Mouse (Mus musculus) fibroblast of lung, adult 2 months (primary cell): ENCODE data around the gene Crebl2.

ENCODE experiments used
- DNase-seq: peaks from one replicate; pipeline ENCODE4 v3.0.0-alpha.2; 2011; ENCODE audit warnings: low read depth

The Crebl2 gene

DNA sequence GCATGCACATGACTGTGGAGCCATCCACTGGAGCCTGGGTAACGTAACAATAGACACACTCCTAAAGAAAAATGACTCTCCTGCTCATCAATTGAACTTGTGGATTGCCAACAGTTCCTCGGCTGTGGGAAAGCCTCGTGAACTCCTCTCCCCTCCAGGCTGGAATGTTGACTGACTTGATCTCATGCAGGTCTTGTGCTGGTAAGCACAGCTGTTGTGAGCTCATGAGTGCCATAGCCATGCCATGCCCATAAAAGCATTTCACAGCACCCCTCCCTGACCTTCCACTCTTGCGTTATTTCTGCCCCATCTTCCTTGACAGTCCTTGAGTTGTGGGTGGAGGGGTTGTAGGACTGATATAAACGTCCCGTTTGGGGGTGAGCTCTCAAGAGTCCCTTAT, 9.5 kb upstream of the Crebl2 start:
- no peak for DNase-seq

- DNase-seq, result no peak
Observed at GRCm38 (mm10) chr6:134822844-134823243, 7.1 kb upstream of the Crebl2 start.

GRCm38 (mm10) chr6:134830776-134831175, 822 bp downstream of the Crebl2 start:
- DNase-seq, result no peak

- no peak for DNase-seq
Observed at GRCm38 (mm10) chr6:134834585-134835251, 4.8 kb downstream of the Crebl2 start.

- no peak for DNase-seq
Observed at GRCm38 (mm10) chr6:134838111-134838510, 8.2 kb downstream of the Crebl2 start.

DNA sequence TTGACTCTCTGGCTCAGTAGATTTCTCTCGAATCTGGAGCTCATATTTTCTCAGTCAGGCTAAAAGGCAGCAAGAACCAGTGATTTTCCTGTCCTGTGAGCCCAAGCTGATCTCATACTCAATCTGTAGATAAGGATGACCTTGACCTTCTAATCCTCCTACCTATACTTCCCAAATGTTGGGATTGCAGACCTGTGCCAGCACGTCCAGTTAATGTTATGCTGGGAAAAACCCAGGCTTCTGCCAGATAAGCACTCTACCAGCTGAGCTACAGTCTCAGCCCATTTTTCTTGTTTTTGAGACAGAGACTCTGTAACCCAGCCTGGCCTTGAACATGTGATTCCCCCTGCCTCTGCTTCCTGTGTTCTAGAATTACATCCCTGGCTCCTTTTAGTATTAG, 10.4 kb downstream of the Crebl2 start:
- no peak for DNase-seq

- DNase-seq, result no peak
Observed at GRCm38 (mm10) chr6:134845726-134846125, 15.8 kb downstream of the Crebl2 start.

- no peak for DNase-seq
Observed at GRCm38 (mm10) chr6:134846308-134846707, 16.4 kb downstream of the Crebl2 start.

- no peak for DNase-seq
Observed at GRCm38 (mm10) chr6:134847550-134847949, 17.6 kb downstream of the Crebl2 start.

DNA sequence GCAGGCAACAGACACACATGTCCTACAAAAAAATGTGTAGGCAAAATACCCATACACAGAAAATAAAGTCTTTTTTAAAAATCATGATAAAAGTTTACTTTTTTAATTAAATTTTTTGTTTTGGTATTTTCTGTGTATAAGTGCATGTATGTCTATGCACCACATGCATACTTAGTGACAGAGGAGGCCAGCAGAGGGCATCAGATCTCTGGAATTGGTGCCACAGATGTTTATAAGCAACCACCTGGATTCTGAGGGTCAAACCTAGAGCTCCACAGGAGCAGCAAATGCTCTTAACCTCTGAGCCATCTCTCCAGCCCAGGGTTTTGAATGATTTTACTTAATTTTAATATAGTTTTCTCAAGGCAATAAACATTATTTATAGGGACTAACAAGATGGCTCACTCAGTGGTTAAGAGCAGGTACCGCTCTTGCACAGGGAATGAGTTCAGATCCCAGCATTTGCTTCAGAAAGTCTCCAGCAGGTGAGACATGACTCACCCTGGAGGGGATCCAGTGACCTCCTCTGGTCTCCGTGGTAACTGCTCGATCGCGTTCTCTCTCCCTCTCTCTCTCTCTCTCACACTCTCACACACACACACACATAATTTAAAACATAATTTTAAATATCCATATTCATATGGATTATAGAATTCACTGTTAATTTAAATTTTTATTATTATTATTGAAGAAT, 18.4 kb downstream of the Crebl2 start:
- no peak for DNase-seq

GRCm38 (mm10) chr6:134849461-134849860, 19.5 kb downstream of the Crebl2 start:
- DNase-seq, result no peak

DNA sequence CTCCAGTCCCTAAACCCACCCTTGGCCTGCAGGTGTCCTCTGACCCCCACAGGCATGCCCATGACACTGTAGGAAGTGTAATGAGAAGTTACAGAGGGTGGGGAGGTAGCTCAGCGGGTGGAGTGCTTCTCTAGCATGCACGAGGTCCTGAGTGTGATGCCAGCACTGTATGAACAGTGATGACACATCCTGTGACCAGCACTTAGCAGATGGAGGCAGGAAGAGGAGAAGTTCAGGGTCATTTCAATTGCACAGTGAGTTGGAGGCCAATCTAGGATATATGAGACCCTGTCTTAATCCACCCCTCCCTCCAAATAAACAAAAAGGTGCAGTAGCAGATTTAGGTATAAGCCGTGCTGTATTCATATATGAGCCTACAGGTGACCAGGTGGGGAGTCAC, 20.0 kb downstream of the Crebl2 start:
- no peak for DNase-seq

DNA sequence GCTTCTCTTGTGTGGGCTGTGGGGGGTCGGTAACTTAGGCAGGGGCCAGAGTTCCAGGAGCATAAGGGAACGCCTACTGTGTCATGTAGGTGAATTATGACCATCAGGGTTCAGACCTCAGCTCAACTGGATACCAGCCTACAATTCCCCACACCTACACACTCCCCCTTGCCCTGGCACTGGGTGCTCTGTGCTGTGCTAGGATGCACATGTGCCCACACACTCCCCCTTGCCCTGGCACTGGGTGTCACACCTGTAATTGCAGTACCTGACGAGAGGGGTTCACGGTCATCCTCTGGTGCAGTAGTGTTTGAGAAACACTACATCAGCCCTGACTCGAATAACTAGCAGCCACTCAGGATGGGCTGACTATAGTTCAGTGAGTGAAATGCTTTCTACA, 24.8 kb downstream of the Crebl2 start:
- no peak for DNase-seq

GRCm38 (mm10) chr6:134855926-134856325, 26.0 kb downstream of the Crebl2 start:
- DNase-seq, result no peak

- no peak for DNase-seq
Observed at GRCm38 (mm10) chr6:134859021-134859420, 29.1 kb downstream of the Crebl2 start.

- no peak for DNase-seq
Observed at GRCm38 (mm10) chr6:134860275-134860674, 30.3 kb downstream of the Crebl2 start.

DNA sequence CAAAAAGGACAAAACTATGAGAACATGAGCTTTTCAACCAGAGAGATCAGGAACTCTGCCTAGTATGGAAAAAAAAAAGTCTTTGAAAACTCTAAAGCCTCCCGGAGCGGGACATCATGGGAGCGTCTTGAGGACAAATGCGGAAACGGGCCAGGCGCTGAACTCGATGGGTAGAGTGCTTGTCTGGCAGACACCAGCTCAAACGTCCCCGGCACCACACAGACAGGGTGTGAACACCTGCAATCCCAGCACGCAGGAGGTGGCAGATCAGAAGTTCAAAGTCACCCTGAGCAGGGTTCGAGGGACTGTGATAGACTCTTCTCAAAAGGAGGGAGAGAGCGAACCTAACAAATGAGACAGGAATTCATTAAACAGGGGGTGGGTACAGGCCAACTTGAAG, 31.4 kb downstream of the Crebl2 start:
- no peak for DNase-seq

GRCm38 (mm10) chr6:134862671-134863104, 32.7 kb downstream of the Crebl2 start:
- peak; percentile 26 for DNase-seq

DNA sequence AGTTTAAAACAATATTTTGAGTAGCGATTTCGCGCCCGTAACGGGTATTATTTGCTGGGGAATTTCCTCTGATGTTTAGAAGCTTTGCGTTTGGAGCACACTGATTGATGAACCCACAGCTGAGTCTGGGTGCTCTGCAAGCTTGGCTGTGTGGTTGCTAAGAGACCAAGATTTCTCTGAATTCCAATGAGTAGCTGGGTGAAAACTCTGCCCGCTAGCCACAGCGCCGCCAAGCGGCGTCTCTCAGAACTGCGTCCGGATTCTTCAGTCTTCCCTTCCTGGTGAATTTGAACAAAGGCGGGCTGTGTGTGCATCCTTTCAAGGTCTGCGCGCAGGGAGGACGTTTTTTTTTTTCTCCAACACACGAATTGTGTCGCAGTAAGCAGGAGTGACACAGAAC, 33.2 kb downstream of the Crebl2 start:
- peak; percentile 87 for DNase-seq

DNA sequence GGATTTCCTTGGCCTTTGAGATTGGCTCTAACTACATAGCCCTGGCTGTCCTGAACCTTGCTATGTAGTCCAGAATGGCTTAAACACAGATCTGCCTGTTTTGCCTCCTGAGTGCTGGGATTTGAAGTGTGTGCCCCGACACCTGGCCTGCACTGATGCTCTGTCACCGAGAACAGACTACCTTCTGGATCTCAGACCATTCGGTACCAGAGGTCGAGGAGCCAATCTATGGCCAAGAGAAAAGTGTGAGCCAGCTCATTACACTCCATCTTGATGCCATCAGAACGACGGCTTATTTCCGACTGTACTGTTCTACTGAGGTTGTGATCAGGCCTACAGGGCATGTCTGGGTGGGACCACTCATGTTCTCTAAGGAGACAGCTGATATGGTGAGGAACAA, 36.2 kb downstream of the Crebl2 start:
- DNase-seq, result no peak

DNA sequence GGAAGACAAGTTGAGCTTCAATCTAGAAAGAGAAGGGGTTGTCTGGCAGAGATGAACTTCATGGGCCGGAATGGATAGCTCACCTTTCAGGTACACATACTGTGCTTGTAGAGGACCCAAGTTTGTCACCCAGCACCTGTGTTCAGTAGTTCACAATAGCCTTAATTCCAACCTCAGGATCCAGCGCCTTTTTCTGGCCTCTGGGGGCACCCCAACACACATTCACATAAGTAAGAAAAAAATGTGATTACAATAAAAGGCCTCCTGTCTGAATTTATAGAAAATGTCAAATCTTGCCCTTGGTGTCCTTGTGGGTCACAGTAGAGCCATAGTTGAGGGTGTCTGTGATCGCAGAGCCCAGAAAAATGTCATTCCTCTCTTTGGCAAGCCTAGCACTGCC, 37.4 kb downstream of the Crebl2 start:
- no peak for DNase-seq

- DNase-seq, result no peak
Observed at GRCm38 (mm10) chr6:134870209-134870742, 40.3 kb downstream of the Crebl2 start.

GRCm38 (mm10) chr6:134870887-134871286, 40.9 kb downstream of the Crebl2 start:
- DNase-seq, result no peak

- DNase-seq, result no peak
Observed at GRCm38 (mm10) chr6:134872236-134872635, 42.3 kb downstream of the Crebl2 start.
